Mouse (Mus musculus): Measurements from ENCODE around the gene Mgat5b. TPM values are rescaled to one million over a fixed set of nuclear protein-coding genes. Genes with fewer than 3 reads are reported as not detected.

Mgat5b gene
- polyA plus RNA-seq, 1 experiment from 2014 or later: 2.3 TPM

DNA sequence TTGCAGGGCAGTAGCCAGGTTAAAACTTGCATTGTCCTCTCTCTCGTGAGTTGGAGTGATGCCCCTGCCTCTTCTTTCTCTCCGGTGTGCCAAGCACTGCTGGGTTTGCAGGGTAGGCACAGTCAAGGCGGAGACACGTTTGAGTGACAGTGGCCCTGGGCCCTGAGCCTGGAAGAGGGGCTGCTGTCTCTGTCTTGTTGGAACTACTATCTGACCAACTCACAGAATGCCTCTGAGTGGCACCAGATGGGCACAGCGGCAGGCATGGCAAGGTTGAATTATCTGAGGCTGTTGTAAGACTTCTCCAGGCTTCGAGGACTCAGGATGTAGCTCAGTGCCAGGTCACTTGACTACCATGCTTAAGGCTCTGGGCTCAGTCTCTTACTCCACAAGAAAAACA, 9.4 kb downstream of the Mgat5b start:
- H3K27ac ChIP-seq (replicated peaks): no peak overlapping the region
- DNase-seq (ENCODE audit: low spot score): no peak
- peaks cover 5% of the 10 kb centered on the region; the same call in 1 of the 2 replicates for H3K4me1 ChIP-seq
- 86% methylated on average over 6 of the region's 6 CpGs for WGBS
- peaks cover 38% of the 10 kb centered on the region for H3K36me3 ChIP-seq (replicated peaks)
- no peak overlapping the region for H3K4me3 ChIP-seq
- H3K9me3 ChIP-seq: no peaks in the 10 kb centered on the region
- H3K27me3 ChIP-seq (replicated peaks; ENCODE audit: low read depth, poor library complexity, severe bottlenecking): peaks cover 30% of the 10 kb centered on the region

DNA sequence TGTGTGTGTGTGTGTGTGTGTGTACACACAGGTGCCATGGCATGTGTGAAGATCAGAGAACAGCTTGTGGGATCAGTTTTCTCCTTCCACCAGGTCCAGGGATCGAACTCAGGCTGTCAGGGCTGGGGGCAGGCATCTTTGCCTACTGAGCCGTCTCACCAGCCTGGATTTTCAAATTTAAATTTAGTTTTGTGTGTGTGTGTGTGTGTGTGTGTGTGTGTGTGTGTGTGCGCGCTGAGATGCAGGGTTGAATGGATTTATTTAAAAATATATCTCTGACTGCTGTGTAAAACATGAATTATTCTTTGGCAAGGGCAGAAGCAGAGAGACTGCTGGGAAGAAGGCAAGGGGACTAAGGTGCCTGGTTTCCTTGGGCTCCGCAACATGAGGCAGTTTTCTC, 16.2 kb downstream of the Mgat5b start:
- Histone ChIP-seq H3K4me1 (peaks cover 35% of the 10 kb centered on the region), H3K27me3 (replicated peaks; ENCODE audit: low read depth, poor library complexity, severe bottlenecking) (peaks cover 16% of the 10 kb centered on the region), H3K27ac (replicated peaks) (no peak overlapping the region), H3K9me3 (no peaks in the 10 kb centered on the region), H3K36me3 (replicated peaks) (peaks cover 24% of the 10 kb centered on the region), H3K4me3 (no peak overlapping the region)
- WGBS: 92% methylated on average over 5 of the region's 5 CpGs
- no peak for DNase-seq (ENCODE audit: low spot score)

GRCm38 (mm10) chr11:116935354-116935753, 16.7 kb downstream of the Mgat5b start:
- Histone ChIP-seq H3K4me3 (no peak overlapping the region), H3K9me3 (no peaks in the 10 kb centered on the region), H3K27me3 (replicated peaks; ENCODE audit: low read depth, poor library complexity, severe bottlenecking) (peaks cover 16% of the 10 kb centered on the region), H3K4me1 (peaks cover 40% of the 10 kb centered on the region), H3K27ac (replicated peaks) (no peak overlapping the region), H3K36me3 (replicated peaks) (peaks cover 24% of the 10 kb centered on the region)
- no peak for DNase-seq (ENCODE audit: low spot score)
- WGBS: 63% methylated on average over 9 of the region's 9 CpGs

DNA sequence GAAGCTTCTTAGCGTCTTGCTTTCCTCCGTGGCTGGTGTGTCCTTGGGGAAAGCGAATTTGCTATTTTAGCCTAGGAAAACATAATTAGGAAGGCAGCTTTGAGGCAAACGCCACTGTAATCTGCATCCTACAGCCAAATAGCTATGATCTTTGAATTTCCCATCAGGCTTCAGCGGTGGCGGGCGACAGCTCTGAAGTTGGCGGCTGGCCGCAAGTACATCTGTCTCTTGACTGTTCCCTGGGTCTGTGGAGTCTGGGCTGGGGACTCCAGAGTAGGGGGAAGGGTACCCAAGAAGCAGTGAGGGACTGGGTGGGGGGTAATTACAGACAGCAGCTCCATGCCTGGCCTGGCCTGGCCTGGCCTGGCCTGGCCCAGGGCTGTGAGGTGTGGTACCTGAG, 17.3 kb downstream of the Mgat5b start:
- Histone ChIP-seq H3K27me3 (replicated peaks; ENCODE audit: low read depth, poor library complexity, severe bottlenecking) (peaks cover 16% of the 10 kb centered on the region), H3K9me3 (no peaks in the 10 kb centered on the region), H3K4me3 (no peak overlapping the region), H3K4me1 (peaks cover 45% of the 10 kb centered on the region), H3K36me3 (replicated peaks) (peaks cover 24% of the 10 kb centered on the region), H3K27ac (replicated peaks) (no peak overlapping the region)
- 78% methylated on average over 9 of the region's 9 CpGs for WGBS
- DNase-seq (ENCODE audit: low spot score): no peak

DNA sequence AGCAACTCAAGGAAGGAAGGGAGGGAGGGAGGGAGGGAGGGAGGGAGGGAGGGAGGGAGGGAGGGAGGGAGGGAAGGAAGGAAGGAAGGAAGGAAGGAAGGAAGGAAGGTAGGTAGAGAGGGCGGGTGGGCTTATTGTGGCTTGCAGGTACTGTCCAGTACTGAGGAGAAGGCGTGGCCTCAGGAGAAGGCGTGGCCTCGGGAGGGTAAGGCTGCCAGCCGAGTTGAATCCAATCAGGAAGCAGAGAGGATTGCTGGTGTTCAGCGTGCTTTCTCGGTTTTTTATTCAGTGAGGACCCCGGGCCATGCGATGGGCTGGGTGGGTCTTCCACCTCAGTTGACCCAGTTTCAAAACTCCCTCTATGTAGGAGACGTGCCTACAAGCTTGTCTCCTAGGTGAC, 18.5 kb downstream of the Mgat5b start:
- WGBS: 39% methylated on average over 10 of the region's 10 CpGs
- peaks cover 13% of the 10 kb centered on the region; the same call in 1 of the 2 replicates for H3K36me3 ChIP-seq (replicated peaks)
- peaks cover 22% of the 10 kb centered on the region for H3K27me3 ChIP-seq (replicated peaks; ENCODE audit: low read depth, poor library complexity, severe bottlenecking)
- peaks cover 47% of the 10 kb centered on the region for H3K4me1 ChIP-seq
- DNase-seq (ENCODE audit: low spot score): no peak
- H3K9me3 ChIP-seq: no peaks in the 10 kb centered on the region
- no peak overlapping the region for H3K27ac ChIP-seq (replicated peaks)
- no peak overlapping the region for H3K4me3 ChIP-seq

DNA sequence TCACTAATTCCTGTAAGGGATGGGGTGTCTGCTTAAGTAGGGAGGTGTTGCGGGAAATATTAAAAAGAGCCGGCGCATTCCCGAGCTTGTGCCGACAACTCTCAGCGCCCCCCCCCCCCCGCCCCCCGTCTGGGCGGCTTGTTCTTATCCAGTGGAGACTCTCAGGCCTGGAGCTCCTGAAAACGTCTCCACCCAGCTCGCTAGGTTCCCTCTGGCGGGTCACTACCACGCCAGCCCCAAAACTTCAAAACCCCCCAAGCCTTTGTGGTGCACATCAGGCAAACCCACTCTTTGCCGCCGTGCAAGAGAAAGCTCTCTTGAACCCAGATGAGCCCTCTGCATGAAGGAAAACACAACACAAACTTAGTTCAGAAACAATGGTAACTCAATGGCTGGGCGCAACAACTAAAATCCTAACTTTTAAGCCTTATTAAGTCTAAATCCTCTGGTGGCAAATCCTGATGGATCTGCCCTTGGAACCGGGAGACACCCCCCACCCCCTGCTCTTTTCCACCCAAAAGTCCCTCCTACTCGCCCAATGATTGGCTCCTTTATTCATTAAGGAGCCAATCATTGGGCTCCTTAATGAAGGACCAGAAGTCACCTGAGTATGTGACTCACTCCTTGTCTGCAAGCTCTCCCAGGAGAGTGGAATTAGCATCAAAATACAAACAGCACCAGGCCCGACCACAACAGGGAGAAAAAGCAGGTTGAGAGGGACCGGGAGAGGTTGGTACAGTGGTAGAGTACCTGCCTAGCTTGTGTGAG, 21.6 kb downstream of the Mgat5b start:
- Histone ChIP-seq H3K27me3 (replicated peaks; ENCODE audit: low read depth, poor library complexity, severe bottlenecking) (peaks cover 22% of the 10 kb centered on the region), H3K36me3 (replicated peaks) (peaks cover 12% of the 10 kb centered on the region; the same call in 1 of the 2 replicates), H3K4me3 (peak overlapping the region; percentile 55), H3K9me3 (no peaks in the 10 kb centered on the region), H3K4me1 (peaks cover 49% of the 10 kb centered on the region), H3K27ac (replicated peaks) (peak overlapping the region; percentile 82)
- 1% methylated on average over 20 of the region's 20 CpGs for WGBS
- peak; percentile 66 for DNase-seq (ENCODE audit: low spot score)

DNA sequence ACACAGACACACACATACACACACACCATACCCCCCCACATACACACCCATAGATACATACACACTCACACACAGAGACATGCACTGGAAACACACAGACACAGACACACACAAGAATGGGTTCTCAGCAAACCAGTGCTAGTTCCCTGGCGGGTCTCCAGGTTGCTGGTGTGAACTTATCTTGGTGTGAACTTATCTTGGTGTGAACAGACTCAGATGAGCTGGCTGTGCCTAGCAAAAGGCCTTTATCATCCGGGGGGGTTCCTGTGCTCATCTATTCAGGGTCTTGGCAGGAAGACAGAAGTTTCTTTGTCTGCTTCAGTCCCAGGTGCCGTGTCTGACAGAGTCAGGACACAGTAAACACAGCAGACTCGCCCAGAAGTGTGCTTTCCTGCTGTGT, 25.7 kb downstream of the Mgat5b start:
- 57% methylated on average over 4 of the region's 4 CpGs for WGBS
- Histone ChIP-seq H3K27me3 (replicated peaks; ENCODE audit: low read depth, poor library complexity, severe bottlenecking) (peaks cover 7% of the 10 kb centered on the region), H3K4me1 (peaks cover 20% of the 10 kb centered on the region), H3K27ac (replicated peaks) (no peak overlapping the region), H3K4me3 (no peak overlapping the region), H3K36me3 (replicated peaks) (peaks cover 36% of the 10 kb centered on the region), H3K9me3 (no peaks in the 10 kb centered on the region)
- DNase-seq (ENCODE audit: low spot score): no peak

GRCm38 (mm10) chr11:116949832-116950231, 31.2 kb downstream of the Mgat5b start:
- Histone ChIP-seq H3K36me3 (replicated peaks) (peaks cover 44% of the 10 kb centered on the region), H3K4me3 (no peak overlapping the region), H3K9me3 (no peaks in the 10 kb centered on the region), H3K27ac (replicated peaks) (no peak overlapping the region), H3K27me3 (replicated peaks; ENCODE audit: low read depth, poor library complexity, severe bottlenecking) (no peaks in the 10 kb centered on the region), H3K4me1 (peaks cover 5% of the 10 kb centered on the region)
- no peak for DNase-seq (ENCODE audit: low spot score)
- WGBS: 79% methylated on average over 9 of the region's 9 CpGs

DNA sequence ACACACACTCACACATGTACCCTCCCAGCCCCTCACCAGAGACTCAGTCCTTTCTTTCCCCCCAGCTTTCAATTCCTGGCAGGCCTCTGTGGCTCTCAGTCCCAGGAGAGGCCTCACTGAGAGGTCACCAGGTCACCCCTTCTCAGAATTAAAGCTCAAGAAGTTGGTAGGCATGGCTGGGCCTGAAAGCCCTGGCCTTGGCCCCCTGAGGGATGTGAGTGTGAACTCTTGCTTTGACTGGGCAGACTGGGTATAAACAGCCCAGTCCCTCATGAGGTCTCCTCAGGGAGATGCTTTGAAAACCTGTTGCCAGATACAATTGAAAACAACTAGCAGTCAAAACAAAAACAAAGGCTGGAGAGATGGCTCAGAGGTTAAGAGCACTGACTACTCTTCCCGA, 32.8 kb downstream of the Mgat5b start:
- DNase-seq (ENCODE audit: low spot score): no peak
- H3K4me1 ChIP-seq: peaks cover 5% of the 10 kb centered on the region
- peaks cover 40% of the 10 kb centered on the region for H3K36me3 ChIP-seq (replicated peaks)
- 0 out of 2 replicates have a peak, but pooled peaks cover 3% of the 10 kb centered on the region for H3K9me3 ChIP-seq
- H3K27me3 ChIP-seq (replicated peaks; ENCODE audit: low read depth, poor library complexity, severe bottlenecking): no peaks in the 10 kb centered on the region
- H3K27ac ChIP-seq (replicated peaks): no peak overlapping the region
- WGBS: 55% methylated on average over 1 of the region's 1 CpGs
- no peak overlapping the region for H3K4me3 ChIP-seq

GRCm38 (mm10) chr11:116954231-116955118, 35.8 kb downstream of the Mgat5b start:
- Histone ChIP-seq H3K4me3 (no peak overlapping the region), H3K9me3 (0 out of 2 replicates have a peak, but pooled peaks cover 3% of the 10 kb centered on the region), H3K4me1 (peaks cover 7% of the 10 kb centered on the region), H3K27me3 (replicated peaks; ENCODE audit: low read depth, poor library complexity, severe bottlenecking) (no peaks in the 10 kb centered on the region), H3K27ac (replicated peaks) (no peak overlapping the region), H3K36me3 (replicated peaks) (peaks cover 24% of the 10 kb centered on the region)
- DNase-seq (ENCODE audit: low spot score): no peak
- 85% methylated on average over 23 of the region's 23 CpGs for WGBS

DNA sequence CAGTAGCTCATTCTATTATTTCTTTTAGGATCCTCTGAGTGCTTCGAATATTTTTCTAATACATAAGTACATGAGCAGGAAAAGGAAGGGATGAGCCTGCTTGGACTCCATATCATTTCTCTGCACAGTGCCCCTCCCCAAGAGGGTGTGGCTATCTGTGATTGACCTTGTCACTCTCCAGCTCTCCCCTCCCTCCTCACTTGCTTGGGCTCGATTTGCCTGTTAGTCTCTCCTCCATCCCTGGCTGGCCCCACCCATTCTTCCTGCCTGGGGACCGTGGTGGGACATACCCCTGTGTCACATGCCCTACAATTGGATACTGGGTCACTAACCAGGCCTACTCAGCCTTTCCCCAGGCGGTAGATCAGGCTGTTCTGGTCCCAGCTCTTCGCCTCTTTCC, 39.9 kb downstream of the Mgat5b start:
- H3K4me3 ChIP-seq: no peak overlapping the region
- no peaks in the 10 kb centered on the region for H3K27me3 ChIP-seq (replicated peaks; ENCODE audit: low read depth, poor library complexity, severe bottlenecking)
- 51% methylated on average over 5 of the region's 5 CpGs for WGBS
- peaks cover 11% of the 10 kb centered on the region for H3K36me3 ChIP-seq (replicated peaks)
- peaks cover 6% of the 10 kb centered on the region; the same call in 1 of the 2 replicates for H3K4me1 ChIP-seq
- no peak for DNase-seq (ENCODE audit: low spot score)
- H3K27ac ChIP-seq (replicated peaks): no peak overlapping the region
- H3K9me3 ChIP-seq: 0 out of 2 replicates have a peak, but pooled peaks cover 3% of the 10 kb centered on the region

DNA sequence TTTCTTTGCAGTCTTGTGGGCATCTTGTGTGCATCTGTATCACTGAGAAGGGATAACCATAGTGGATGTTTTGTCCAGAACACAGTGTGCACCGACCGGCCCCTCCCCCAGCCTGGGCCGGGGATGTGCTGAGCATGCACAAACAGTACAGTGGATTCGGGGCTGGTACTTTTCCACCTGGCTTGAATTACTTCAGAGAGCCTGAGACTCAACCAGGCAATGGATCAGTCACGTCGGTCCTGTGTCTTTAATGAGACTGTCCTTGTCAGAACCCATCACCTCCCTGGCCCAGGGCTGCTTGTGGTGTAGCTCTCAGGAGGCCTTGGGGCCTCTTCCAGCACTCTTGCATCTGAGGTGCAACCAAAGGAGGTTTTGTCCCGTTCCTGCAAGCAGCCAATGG, 46.4 kb downstream of the Mgat5b start:
- Histone ChIP-seq H3K36me3 (replicated peaks) (peaks cover 15% of the 10 kb centered on the region; the same call in 1 of the 2 replicates), H3K4me3 (no peak overlapping the region), H3K27ac (replicated peaks) (peak overlapping the region; percentile 57), H3K4me1 (peaks cover 36% of the 10 kb centered on the region), H3K9me3 (no peaks in the 10 kb centered on the region), H3K27me3 (replicated peaks; ENCODE audit: low read depth, poor library complexity, severe bottlenecking) (no peaks in the 10 kb centered on the region)
- no peak for DNase-seq (ENCODE audit: low spot score)
- 65% methylated on average over 7 of the region's 7 CpGs for WGBS
